Mouse (Mus musculus) cerebellum, adult (tissue): ENCODE data around the gene Kcnh6.
"Not testable (repeated sequence)": the region's sequence is repeated elsewhere in the genome, so short reads cannot be mapped to it uniquely, and the experiment has no call there.

Experiments
- ATAC-seq: cut with Nextera tagmentation; 2 replicates; pipeline ENCODE4 v1.9.2; 2017; ENCODE audit warnings: mild to moderate bottlenecking, moderate library complexity, mixed read lengths; ENCODE audit not compliant: insufficient number of reproducible peaks, low FRiP score, low TSS enrichment

Kcnh6 gene

DNA sequence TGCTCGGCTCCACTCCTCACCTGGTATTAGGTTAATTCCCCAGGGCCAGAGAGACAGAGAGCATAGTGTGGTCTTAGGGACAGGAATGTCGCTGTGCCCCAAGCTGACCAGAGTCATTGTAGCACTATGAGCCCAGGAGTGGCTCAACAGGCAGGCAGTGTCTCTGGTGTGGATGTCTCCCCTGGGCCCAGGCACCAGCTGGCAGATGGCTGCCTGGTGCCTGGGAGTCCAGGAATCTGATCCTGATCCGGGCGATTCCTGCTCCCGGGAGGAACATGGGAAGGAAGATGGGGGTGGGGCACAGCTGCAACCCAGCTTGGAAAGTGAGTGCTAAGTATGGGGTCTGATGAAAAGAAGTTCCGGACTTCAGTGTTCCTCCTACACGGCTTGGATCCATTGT lies 4.8 kb downstream of the Kcnh6 start:
- no peak for ATAC-seq

DNA sequence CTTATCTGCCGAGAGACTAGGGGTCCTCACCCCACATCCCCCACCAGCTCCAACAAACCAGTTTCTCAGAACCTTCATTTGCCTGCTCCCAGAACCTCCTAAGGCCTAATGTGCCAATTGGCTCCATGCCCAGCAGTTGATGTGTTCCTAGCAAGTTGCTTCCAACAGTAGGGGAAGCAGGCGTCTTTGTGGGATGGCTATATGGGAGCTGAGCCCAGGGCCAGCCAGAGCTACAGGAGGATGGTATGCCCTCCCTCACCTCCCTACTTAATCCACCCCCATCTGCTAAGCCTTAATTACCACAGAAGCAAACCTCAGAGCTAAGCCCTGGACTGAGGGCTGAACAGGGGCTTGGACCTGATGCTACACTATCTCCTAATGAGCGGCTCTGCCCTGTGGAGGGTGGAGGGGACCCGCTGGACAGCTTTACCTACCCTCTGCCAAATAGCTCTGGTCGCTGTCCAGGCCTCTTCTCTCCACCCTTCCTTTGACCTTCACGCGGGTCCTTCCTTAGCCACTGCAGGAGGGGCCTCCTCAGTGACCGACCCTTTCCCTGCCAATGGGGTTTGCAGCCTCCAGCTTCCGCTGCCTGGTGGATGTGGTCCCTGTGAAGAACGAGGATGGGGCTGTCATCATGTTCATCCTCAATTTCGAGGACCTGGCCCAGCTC lies 5.8 kb downstream of the Kcnh6 start:
- no peak for ATAC-seq

- ATAC-seq, result no peak
These were observed 8.5 kb downstream of the Kcnh6 start for GRCm38 (mm10) chr11:106016440-106016839.

GRCm38 (mm10) chr11:106020051-106020763 lies 12.3 kb downstream of the Kcnh6 start:
- ATAC-seq, result peak; percentile 40; the same call in 1 of the 2 replicates

DNA sequence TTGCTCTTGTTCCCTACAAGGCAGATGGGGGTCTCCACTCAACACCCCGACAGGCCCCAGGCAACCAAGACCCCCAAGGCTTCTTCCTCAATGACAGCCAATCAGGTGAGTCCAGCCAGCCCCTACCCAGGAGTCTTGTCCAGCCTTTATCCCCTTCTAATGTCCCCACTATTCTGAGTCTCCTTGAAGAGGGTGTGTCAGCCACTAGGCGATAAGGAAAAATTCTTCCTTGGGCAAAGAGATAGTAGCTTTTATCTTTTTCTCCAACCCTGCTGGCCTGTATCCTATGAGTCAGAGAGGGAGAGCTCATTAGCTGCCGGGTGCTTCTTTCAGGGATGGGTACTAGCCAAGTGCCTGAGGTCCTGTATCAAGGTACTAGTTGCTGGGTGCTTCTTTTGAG lies 17.9 kb downstream of the Kcnh6 start:
- ATAC-seq, result no peak

GRCm38 (mm10) chr11:106026465-106027151 lies 18.7 kb downstream of the Kcnh6 start:
- ATAC-seq, result no peak; the same call in 1 of the 2 replicates

GRCm38 (mm10) chr11:106027607-106028006 lies 19.7 kb downstream of the Kcnh6 start:
- no peak for ATAC-seq

DNA sequence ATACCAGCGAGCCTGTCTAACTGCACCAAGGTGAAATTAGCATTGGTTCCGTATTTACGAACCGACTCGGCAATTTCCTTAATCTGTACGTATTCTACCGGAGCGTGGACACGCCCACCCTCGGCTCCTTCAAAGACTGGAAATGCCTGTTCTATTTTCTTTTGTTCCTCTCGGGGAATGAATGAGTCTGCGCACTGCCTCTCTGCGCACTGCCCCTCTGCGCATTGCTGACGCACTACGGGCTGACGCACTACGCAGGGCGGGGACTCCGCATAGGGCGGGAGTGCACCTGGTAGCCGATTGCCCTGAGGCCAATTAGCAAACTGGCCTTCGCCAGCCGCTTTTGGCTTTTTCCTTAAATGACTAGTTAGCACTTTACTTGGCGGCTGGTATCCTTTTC lies 24.1 kb downstream of the Kcnh6 start:
- not testable (repeated sequence) for ATAC-seq

GRCm38 (mm10) chr11:106033491-106033919 lies 25.6 kb downstream of the Kcnh6 start:
- ATAC-seq, result no peak

DNA sequence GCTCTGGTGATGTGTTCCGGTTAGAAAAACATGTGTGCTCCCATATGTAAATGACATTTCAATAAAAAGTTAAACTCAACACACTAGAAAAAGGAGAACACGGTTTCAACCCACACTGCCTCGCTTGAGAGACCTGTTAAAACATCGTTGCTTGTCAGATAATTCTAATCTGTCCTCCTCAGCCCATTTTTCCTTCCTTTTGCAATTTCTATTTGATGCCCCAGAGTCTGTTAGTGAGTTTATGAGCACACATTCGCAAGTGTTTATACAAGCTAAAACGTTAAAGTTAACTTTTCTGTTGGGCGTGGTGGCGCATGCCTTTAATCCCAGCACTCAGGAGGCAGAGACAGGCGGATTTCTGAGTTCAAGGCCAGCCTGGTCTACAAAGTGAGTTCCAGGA lies 27.1 kb downstream of the Kcnh6 start:
- no peak for ATAC-seq

DNA sequence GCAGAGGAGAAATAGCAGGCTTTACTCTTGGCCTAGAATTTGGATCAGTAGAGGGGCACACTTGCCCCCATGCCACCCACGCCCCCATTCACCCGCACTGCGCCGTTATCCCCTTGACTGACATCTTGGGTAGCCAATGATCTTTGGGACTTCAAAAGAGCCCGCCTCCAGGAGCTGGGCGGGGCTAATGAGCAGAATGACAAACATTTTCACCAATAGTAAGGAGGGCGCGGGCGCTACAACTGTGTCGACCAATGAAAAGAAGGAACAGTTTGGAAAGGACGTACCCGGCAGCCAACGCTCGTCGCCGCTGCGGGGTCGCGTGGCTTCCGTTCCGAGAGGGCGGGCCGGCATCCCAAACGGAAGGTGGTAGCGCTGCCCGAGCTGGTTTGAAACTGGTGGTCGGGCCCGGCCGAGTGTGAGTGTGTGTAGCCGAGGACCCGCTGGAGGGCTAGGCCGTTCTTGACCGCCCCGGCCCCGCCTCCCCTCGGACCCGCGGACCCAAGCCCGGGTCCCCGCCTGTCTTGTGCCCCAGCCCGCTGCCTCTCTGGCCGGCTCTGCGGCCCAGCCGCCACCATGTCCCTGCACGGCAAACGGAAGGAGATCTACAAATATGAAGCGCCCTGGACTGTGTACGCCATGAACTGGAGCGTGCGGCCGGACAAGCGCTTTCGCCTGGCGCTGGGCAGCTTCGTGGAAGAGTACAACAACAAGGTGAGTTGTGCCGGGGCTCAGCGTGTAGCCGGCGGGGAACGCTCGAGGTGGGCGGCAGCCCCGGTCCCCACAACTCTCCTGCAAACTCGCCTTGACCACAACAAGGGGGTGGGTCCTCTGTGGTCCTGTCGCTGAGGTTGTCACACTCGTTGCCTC lies 28.9 kb downstream of the Kcnh6 start, which contains the start of gene Dcaf7:
TSS of gene Dcaf7 (plus strand) at position 325 of the 870 bp plus-strand sequence.
- peak; percentile 98 for ATAC-seq

GRCm38 (mm10) chr11:106037418-106037751 lies 29.5 kb downstream of the Kcnh6 start:
- no peak for ATAC-seq

DNA sequence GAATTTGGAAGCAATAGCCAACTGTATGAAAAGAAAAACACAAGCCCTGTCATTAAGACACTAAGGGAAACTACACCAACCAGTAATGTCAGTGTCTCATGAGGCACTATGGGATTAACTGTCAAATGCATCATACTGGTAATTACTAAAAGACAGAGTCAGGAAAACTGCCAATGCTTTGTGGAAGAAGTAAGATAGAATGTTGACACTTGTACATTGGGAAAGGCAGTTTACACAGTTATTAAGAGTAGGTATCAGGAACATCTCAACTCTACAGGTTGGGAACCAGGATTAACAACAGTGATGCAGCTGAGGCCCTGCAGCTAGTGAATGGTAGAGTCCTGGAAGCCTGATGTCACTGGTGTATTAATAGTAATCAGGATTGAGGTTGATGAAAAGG lies 36.4 kb downstream of the Kcnh6 start:
- ATAC-seq, result no peak

GRCm38 (mm10) chr11:106045256-106045655 lies 37.3 kb downstream of the Kcnh6 start:
- ATAC-seq, result no peak

DNA sequence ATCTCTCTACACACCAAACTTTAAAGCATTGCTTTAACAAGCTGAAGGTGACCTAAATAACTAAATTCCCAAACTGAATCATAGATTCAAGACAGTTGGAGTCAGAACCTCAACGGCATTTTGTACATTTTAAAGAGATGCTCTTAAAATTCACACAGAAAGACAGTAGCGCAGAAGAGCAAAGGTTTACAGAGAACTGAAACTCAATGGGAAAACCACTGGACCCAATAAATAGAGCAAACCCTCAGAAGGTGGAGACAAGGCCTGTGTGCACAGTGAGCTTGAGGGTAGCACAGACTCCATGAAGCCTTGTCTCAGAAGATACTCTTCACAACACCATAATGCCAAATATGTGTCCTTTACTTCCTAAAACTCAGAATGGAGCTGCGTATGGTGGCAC lies 37.9 kb downstream of the Kcnh6 start:
- no peak for ATAC-seq

DNA sequence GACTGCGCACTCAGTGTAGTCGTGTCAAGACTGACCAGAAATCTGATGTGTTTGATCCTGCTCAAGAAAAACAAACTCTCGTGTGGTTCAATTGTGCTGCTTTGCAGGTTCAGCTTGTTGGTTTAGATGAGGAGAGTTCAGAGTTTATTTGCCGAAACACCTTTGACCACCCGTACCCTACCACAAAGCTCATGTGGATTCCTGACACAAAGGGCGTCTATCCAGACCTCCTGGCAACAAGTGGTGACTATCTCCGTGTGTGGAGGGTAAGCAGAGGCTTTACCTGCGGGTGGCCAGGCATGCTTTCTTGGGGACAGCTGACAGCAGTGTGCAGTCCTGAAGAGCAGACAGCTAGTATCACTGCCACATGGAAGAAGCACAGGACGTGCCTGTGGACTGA lies 38.7 kb downstream of the Kcnh6 start:
- ATAC-seq, result no peak

DNA sequence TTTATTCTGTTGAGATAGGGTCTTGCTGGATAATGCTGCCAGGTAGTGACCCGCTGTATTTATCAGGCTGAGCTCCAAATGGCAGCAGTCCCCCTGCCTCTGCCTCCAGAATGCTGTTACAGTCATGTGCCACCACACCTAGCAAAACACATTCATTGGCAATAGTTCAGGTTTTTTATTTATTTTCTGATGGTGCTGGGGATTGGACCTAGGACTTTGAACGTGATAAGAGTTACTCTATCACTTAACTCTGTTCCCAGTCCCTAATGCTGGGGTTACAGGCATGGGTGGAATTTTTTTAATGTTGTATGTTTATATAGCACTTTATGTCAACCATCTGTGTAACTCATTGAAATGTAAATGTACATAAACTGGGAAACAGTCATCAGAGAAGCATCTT lies 46.0 kb downstream of the Kcnh6 start:
- ATAC-seq, result no peak

- no peak for ATAC-seq
These were observed 46.7 kb downstream of the Kcnh6 start for GRCm38 (mm10) chr11:106054600-106054999.

- no peak for ATAC-seq
These were observed 47.4 kb downstream of the Kcnh6 start for GRCm38 (mm10) chr11:106055341-106055740.

DNA sequence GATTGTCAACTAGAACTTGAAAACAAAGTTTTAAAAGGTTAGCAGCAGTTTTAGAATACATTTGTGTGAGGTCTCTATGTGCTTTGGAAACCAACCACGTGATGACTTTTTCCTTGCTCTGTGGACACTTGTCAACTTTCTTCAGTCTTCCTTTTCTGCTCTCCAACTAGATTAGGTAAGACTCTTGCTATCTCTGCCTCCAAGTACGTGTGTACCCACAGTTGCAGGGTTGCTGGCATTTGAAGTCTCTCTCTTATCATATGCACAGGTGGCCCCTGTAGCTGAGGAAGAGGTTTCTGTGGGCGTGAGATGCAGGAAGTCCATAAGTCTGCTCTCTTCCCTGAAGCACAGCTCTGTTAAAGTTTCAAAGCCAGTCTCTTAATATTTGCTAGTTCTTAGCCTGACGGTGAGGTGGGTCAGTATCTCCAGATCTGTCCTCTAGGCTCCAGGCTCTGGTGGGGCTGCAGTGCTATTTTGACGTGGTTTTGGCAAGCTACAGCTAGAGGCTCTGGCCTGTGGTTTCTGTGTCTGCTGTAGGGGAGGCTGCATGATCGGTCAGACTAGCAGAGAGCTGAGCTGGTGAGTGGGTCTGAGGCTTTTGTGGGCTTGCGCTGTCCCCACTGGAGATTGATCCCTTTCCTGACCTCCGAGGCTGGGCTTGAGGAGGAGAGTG lies 49.0 kb downstream of the Kcnh6 start:
- no peak for ATAC-seq
